Mouse (Mus musculus): ENCODE measurements around the gene Capzb.

DNA sequence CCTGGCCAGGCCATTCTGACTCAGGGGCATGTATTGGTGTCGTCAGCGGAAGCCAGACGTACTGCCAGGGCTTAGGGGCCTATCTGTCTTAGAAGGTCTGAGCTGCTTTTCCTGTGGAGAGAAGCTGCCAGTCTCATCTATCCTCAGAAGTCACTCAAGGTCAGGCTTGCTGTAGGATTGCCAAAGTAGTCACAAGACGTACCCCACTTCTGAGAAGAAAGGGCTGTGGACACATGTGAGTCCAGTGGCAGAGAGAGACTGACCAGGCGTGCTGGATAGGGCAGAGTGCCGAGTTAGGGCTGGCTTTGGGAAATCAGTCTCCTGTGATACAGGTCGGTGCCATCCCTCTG lies 40.4 kb downstream of the Capzb start:
- no peak for TF ChIP-seq POLR2A (IDR thresholded peaks at IDR 0.05; ENCODE audit: extremely low read depth, insufficient read depth, low read length)
- TF ChIP-seq CTCF (IDR thresholded peaks at IDR 0.05; ENCODE audit: low read depth, low read length), result no peak
